Mouse (Mus musculus): Measurements from ENCODE around the gene Rabac1.

- TF ChIP-seq GATA1 (IDR thresholded peaks at IDR 0.05; ENCODE audit: low read depth, low read length) (no peak), MAFK (IDR thresholded peaks at IDR 0.05; ENCODE audit: borderline replicate concordance, low read depth, low read length) (no peak), CTCF (IDR thresholded peaks at IDR 0.05 in 2 of 3, conservative IDR thresholded peaks at IDR 0.05 in 1 of 3; ENCODE audit: control insufficient read depth in 1 of 3, insufficient read depth in 1 of 3, low read depth in 2 of 3, low read length in 3 of 3, poor library complexity in 1 of 3, severe bottlenecking in 1 of 3) (no peak), USF1 (IDR thresholded peaks at IDR 0.05; ENCODE audit: low read depth, low read length) (no peak), MEF2A (IDR thresholded peaks at IDR 0.05; ENCODE audit: extremely low read depth, insufficient replicate concordance, low read depth, low read length, poor library complexity, severe bottlenecking) (no peak), EP300 (IDR thresholded peaks at IDR 0.05; ENCODE audit: low read depth in 1 of 2, low read length in 2 of 2) (no peak)
These were observed 36.1 kb upstream of the Rabac1 start for GRCm38 (mm10) chr7:25008635-25009034.
